In the genomic region with DNA sequence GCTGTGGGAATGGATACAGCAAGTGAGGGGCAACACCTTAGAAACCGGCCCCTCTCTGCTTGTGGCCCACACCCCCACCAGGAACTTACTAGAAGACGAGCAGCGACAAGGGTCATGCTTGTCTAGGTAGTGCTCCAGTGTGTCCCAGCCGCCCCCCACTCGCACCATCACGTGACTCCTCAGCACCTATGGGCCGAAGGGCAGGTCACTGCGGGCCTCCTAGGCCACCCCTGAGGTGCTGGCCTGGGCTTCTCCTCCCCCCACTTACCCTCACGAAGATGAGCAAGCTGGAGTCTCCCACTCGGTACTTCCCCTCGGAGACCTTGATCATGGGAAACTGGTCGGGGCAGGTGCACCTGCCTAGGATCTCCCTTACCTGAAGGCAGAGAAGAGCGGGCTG, we compare ENCODE assay signal across 8 mouse cellular contexts. TPM values are rescaled to one million over a fixed set of nuclear protein-coding genes. Genes with fewer than 3 reads are reported as not detected.
DNase-seq lines count a peak whose midpoint lies in the region; ATAC-seq and TF ChIP-seq lines count a peak whose summit lies in the region.

No protein-coding gene starts in this region.

- peak overlapping the region; percentile 68 for H3K4me2 ChIP-seq in kidney, embryonic 16.5 days (replicated peaks; ENCODE audit: low read depth, low read length)
- H3K4me2 ChIP-seq in embryonic facial prominence, embryonic 12.5 days (replicated peaks), result peak overlapping the region; percentile 75
- H3K4me2 ChIP-seq in intestine, postnatal 0 days (replicated peaks; ENCODE audit: low read depth), result peak overlapping the region; percentile 95
- H3K4me2 ChIP-seq in neural tube, embryonic 13.5 days, result peak overlapping the region; percentile 63

- DNase-seq in kidney, adult 18-20 months, result no peak
- DNase-seq in right cerebral cortex, adult 2 months (ENCODE audit: low spot score in 2 of 2), result no peak
- DNase-seq in frontal cortex, postnatal 14 days (ENCODE audit: low spot score in 2 of 2), result no peak
- no peak for DNase-seq in cerebellum, postnatal 10 days

- H3K9me3 ChIP-seq in kidney, embryonic 16.5 days (ENCODE audit: low read length), result no peaks in the 10 kb centered on the region
- no peaks in the 10 kb centered on the region for H3K9me3 ChIP-seq in embryonic facial prominence, embryonic 12.5 days
- no peaks in the 10 kb centered on the region for H3K9me3 ChIP-seq in intestine, postnatal 0 days (ENCODE audit: control insufficient read depth)
- H3K9me3 ChIP-seq in neural tube, embryonic 13.5 days, result no peaks in the 10 kb centered on the region

- peak overlapping the region; percentile 32 for H3K4me3 ChIP-seq in kidney, embryonic 16.5 days (ENCODE audit: low read length)
- peak overlapping the region; percentile 36 for H3K4me3 ChIP-seq in embryonic facial prominence, embryonic 12.5 days
- H3K4me3 ChIP-seq in intestine, postnatal 0 days (ENCODE audit: low read depth, low read length), result peak overlapping the region; percentile 44
- H3K4me3 ChIP-seq in neural tube, embryonic 13.5 days, result peak overlapping the region; percentile 32

- no peak overlapping the region for H3K27ac ChIP-seq in kidney, embryonic 16.5 days (ENCODE audit: low read length)
- no peak overlapping the region for H3K27ac ChIP-seq in embryonic facial prominence, embryonic 12.5 days
- 0 out of 2 replicates have a peak overlapping the region, but pooled peaks have one; percentile 15 for H3K27ac ChIP-seq in intestine, postnatal 0 days (ENCODE audit: low read depth, low read length)
- no peak overlapping the region for H3K27ac ChIP-seq in neural tube, embryonic 13.5 days (replicated peaks)

- no peak for TF ChIP-seq CTCF in intestine, postnatal 0 days (IDR thresholded peaks at IDR 0.05; ENCODE audit: low read depth)

- 23% methylated on average over 13 of the region's 13 CpGs for WGBS in kidney, embryonic 16.5 days
- WGBS in embryonic facial prominence, embryonic 12.5 days, result 12% methylated on average over 13 of the region's 13 CpGs
- WGBS in intestine, postnatal 0 days, result 23% methylated on average over 13 of the region's 13 CpGs
- 13% methylated on average over 13 of the region's 13 CpGs for WGBS in neural tube, embryonic 13.5 days

- H3K4me1 ChIP-seq in kidney, embryonic 16.5 days (ENCODE audit: insufficient read depth, low read length), result peaks cover 63% of the 10 kb centered on the region
- H3K4me1 ChIP-seq in embryonic facial prominence, embryonic 12.5 days, result peaks cover 58% of the 10 kb centered on the region
- peaks cover 18% of the 10 kb centered on the region for H3K4me1 ChIP-seq in intestine, postnatal 0 days (replicated peaks; ENCODE audit: control insufficient read depth, insufficient read depth, low read length)
- peaks cover 63% of the 10 kb centered on the region for H3K4me1 ChIP-seq in neural tube, embryonic 13.5 days (replicated peaks)

- H3K9ac ChIP-seq in kidney, embryonic 16.5 days (replicated peaks; ENCODE audit: low read length), result peak overlapping the region; percentile 32; the same call in 1 of the 2 replicates
- H3K9ac ChIP-seq in embryonic facial prominence, embryonic 12.5 days, result peak overlapping the region; percentile 47; the same call in 1 of the 2 replicates
- H3K9ac ChIP-seq in intestine, postnatal 0 days (ENCODE audit: low read depth, low read length), result 0 out of 2 replicates have a peak overlapping the region, but pooled peaks have one; percentile 17
- peak overlapping the region; percentile 65; the same call in 1 of the 2 replicates for H3K9ac ChIP-seq in neural tube, embryonic 13.5 days

- ATAC-seq in kidney, embryonic 16.5 days (ENCODE audit: low FRiP score, low TSS enrichment), result no peak
- no peak for ATAC-seq in embryonic facial prominence, embryonic 12.5 days (ENCODE audit: insufficient number of reproducible peaks, insufficient read depth, low FRiP score, low TSS enrichment)
- ATAC-seq in intestine, postnatal 0 days, result no peak
- ATAC-seq in neural tube, embryonic 13.5 days (ENCODE audit: low read depth), result no peak

- H3K27me3 ChIP-seq in kidney, embryonic 16.5 days (ENCODE audit: insufficient read depth, low read length), result peaks cover 40% of the 10 kb centered on the region
- H3K27me3 ChIP-seq in embryonic facial prominence, embryonic 12.5 days, result peaks cover 76% of the 10 kb centered on the region
- H3K27me3 ChIP-seq in intestine, postnatal 0 days (replicated peaks; ENCODE audit: control insufficient read depth, insufficient read depth, low read length), result peaks cover 31% of the 10 kb centered on the region
- peaks cover 73% of the 10 kb centered on the region for H3K27me3 ChIP-seq in neural tube, embryonic 13.5 days

- H3K36me3 ChIP-seq in kidney, embryonic 16.5 days (ENCODE audit: insufficient read depth, low read length), result no peaks in the 10 kb centered on the region
- H3K36me3 ChIP-seq in embryonic facial prominence, embryonic 12.5 days, result no peaks in the 10 kb centered on the region; the same call in 1 of the 2 replicates
- peaks cover 4% of the 10 kb centered on the region; the same call in 1 of the 2 replicates for H3K36me3 ChIP-seq in intestine, postnatal 0 days (ENCODE audit: control insufficient read depth, insufficient read depth)
- H3K36me3 ChIP-seq in neural tube, embryonic 13.5 days, result peaks cover 6% of the 10 kb centered on the region; the same call in 1 of the 2 replicates

RNA-seq across cellular contexts. Expression of gene Gas2l1, which starts 2.8 kb away (rescaled TPM):
- 28.4 and 28.7 TPM in 2 replicates for polyA plus RNA-seq in kidney, embryonic 16.5 days (2015; fragmentation: Nextera tagmentation; extraction: Ambion mirVana)
- 44.3 and 47.6 TPM in 2 replicates for polyA plus RNA-seq in embryonic facial prominence, embryonic 12.5 days (2016; fragmentation: Nextera tagmentation; extraction: Ambion mirVana)
- polyA plus RNA-seq in intestine, postnatal 0 days (2015; fragmentation: Nextera tagmentation; extraction: Ambion mirVana), result 18.9 and 22.8 TPM in 2 replicates
- 25.2 and 26.3 TPM in 2 replicates for polyA plus RNA-seq in neural tube, embryonic 13.5 days (2015; fragmentation: Nextera tagmentation; extraction: Ambion mirVana)

RNA-seq across cellular contexts. Expression of gene Rasl10a, which starts 4.4 kb away (rescaled TPM):
- polyA plus RNA-seq in kidney, embryonic 16.5 days (2015; fragmentation: Nextera tagmentation; extraction: Ambion mirVana), result 2.9 and 3.0 TPM in 2 replicates
- 1.1 TPM in 2 replicates for polyA plus RNA-seq in embryonic facial prominence, embryonic 12.5 days (2016; fragmentation: Nextera tagmentation; extraction: Ambion mirVana)
- 0.93 and 1.2 TPM in 2 replicates for polyA plus RNA-seq in intestine, postnatal 0 days (2015; fragmentation: Nextera tagmentation; extraction: Ambion mirVana)
- 0.64 and 0.99 TPM in 2 replicates for polyA plus RNA-seq in neural tube, embryonic 13.5 days (2015; fragmentation: Nextera tagmentation; extraction: Ambion mirVana)

RNA-seq across cellular contexts. Expression of gene Rhbdd3, which starts 36.4 kb away (rescaled TPM):
- polyA plus RNA-seq in kidney, embryonic 16.5 days (2015; fragmentation: Nextera tagmentation; extraction: Ambion mirVana), result 35.1 and 39.0 TPM in 2 replicates
- 26.4 and 27.9 TPM in 2 replicates for polyA plus RNA-seq in embryonic facial prominence, embryonic 12.5 days (2016; fragmentation: Nextera tagmentation; extraction: Ambion mirVana)
- polyA plus RNA-seq in intestine, postnatal 0 days (2015; fragmentation: Nextera tagmentation; extraction: Ambion mirVana), result 17.1 and 17.5 TPM in 2 replicates
- 26.2 and 32.7 TPM in 2 replicates for polyA plus RNA-seq in neural tube, embryonic 13.5 days (2015; fragmentation: Nextera tagmentation; extraction: Ambion mirVana)

RNA-seq across cellular contexts. Expression of gene Ewsr1, which starts 36.7 kb away (rescaled TPM):
- polyA plus RNA-seq in kidney, embryonic 16.5 days (2015; fragmentation: Nextera tagmentation; extraction: Ambion mirVana), result 859 and 884 TPM in 2 replicates
- 949 and 978 TPM in 2 replicates for polyA plus RNA-seq in embryonic facial prominence, embryonic 12.5 days (2016; fragmentation: Nextera tagmentation; extraction: Ambion mirVana)
- polyA plus RNA-seq in intestine, postnatal 0 days (2015; fragmentation: Nextera tagmentation; extraction: Ambion mirVana), result 185 and 196 TPM in 2 replicates
- polyA plus RNA-seq in neural tube, embryonic 13.5 days (2015; fragmentation: Nextera tagmentation; extraction: Ambion mirVana), result 624 and 700 TPM in 2 replicates
